Mouse (Mus musculus) brain, embryonic 14.5 days (tissue): Measurements from ENCODE around the gene Tmem53.

Source experiments
- CTCF ChIP-seq: fragments of 200-500 bp; IDR thresholded peaks from 2 replicates; pipeline ENCODE4 v1.5.1; 2012; ENCODE audit warnings: inconsistent platforms, mild to moderate bottlenecking, moderate library complexity, borderline replicate concordance; ENCODE audit not compliant: insufficient read depth, insufficient read length; ENCODE audit errors: extremely low read depth
- POLR2A ChIP-seq: fragments of 200-500 bp; IDR thresholded peaks from 2 replicates; pipeline ENCODE4 v1.6.1; 2012; ENCODE audit warnings: mild to moderate bottlenecking, inconsistent platforms, borderline replicate concordance; ENCODE audit not compliant: poor library complexity, insufficient read depth, insufficient read length, severe bottlenecking; ENCODE audit errors: extremely low read depth

DNA sequence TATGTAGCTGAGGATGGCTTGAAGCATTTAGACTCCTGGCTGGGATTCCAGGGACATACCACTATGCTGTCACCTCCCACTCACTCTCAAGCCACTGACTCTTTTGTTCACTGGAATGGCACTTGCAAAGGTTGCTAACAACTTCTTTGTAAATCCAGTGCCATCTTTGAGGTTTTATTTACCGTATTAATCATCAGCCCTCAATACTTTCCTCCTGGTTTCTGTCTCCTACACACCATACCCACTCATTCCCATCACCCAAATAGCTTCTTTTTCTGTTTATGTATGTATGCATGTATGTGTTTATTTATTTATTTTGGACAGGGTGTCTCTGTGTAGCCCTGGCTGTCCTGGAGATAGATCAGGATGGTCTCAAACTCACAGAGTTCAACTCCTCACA, 769 bp upstream of the Tmem53 start:
- TF ChIP-seq POLR2A = no peak
- no peak for TF ChIP-seq CTCF
